ENCODE assay signal across 14 mouse cellular contexts in the genomic region with DNA sequence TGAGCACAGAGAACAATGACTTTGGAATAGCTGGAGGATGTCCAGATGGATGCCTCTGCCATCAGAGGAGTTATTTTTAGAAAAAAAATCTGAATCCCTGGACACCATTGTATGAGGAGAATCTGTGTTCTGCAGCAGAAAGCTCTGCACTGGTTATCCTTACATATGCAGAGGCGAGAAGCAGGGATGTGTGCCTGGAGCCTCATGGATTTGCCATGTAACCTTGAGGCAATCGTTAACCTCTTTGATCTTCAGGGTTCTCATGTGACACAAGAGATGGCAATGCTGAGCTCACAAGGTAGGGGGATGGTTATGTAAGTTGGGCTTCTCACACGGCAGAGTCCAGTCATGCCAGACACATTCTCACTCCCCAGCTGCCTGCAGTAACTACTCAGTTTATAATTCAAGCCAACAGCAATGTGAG. TPM values are rescaled to one million over a fixed set of nuclear protein-coding genes. Genes with fewer than 3 reads are reported as not detected.
A peak's percentile ranks its signal among the peaks of the same experiment; 100 is the strongest.
DNase-seq lines count a peak whose midpoint lies in the region; ATAC-seq and TF ChIP-seq lines count a peak whose summit lies in the region.
"Had no signal": no experiment of that assay in that cellular context is flagged by ENCODE, and none has a peak within 500 bp of the region (broad histone marks: within the 10 kb centered on the region; RNA-seq: fewer than 3 reads in every experiment).

No protein-coding gene starts in this region.

- no peaks in the 10 kb centered on the region for H3K27me3 ChIP-seq in kidney, postnatal 0 days (ENCODE audit: insufficient read depth, low read length)
- no peaks in the 10 kb centered on the region for H3K27me3 ChIP-seq in kidney, adult 2 months (replicated peaks; ENCODE audit: control insufficient read depth, insufficient read depth, low read length)
- no peaks in the 10 kb centered on the region for H3K27me3 ChIP-seq in midbrain, postnatal 0 days (ENCODE audit: insufficient read depth, low read length)
- H3K27me3 ChIP-seq: intestine, embryonic 15.5 days; liver, embryonic 15.5 days had no signal

- no peaks in the 10 kb centered on the region for H3K4me1 ChIP-seq in kidney, postnatal 0 days (replicated peaks; ENCODE audit: insufficient read depth, low read length)
- H3K4me1 ChIP-seq in kidney, adult 2 months (ENCODE audit: control insufficient read depth, insufficient read depth, low read length), result no peaks in the 10 kb centered on the region
- H3K4me1 ChIP-seq in midbrain, postnatal 0 days (ENCODE audit: insufficient read depth, low read length), result no peaks in the 10 kb centered on the region
- H3K4me1 ChIP-seq: intestine, embryonic 15.5 days; liver, embryonic 15.5 days had no signal

- no peaks in the 10 kb centered on the region for H3K36me3 ChIP-seq in kidney, postnatal 0 days (ENCODE audit: insufficient read depth, low read length)
- no peaks in the 10 kb centered on the region for H3K36me3 ChIP-seq in kidney, adult 2 months (ENCODE audit: control insufficient read depth, insufficient read depth, low read length)
- H3K36me3 ChIP-seq in midbrain, postnatal 0 days (ENCODE audit: insufficient read depth, low read length), result no peaks in the 10 kb centered on the region
- H3K36me3 ChIP-seq: intestine, embryonic 15.5 days; liver, embryonic 15.5 days had no signal

- no peak overlapping the region for H3K4me2 ChIP-seq in kidney, postnatal 0 days (ENCODE audit: low read length)
- H3K4me2 ChIP-seq in midbrain, postnatal 0 days (ENCODE audit: low read depth, low read length, poor library complexity, severe bottlenecking), result no peak overlapping the region
- H3K4me2 ChIP-seq: intestine, embryonic 15.5 days; liver, embryonic 15.5 days had no signal

- no peak overlapping the region for H3K9ac ChIP-seq in kidney, postnatal 0 days (ENCODE audit: low read depth, low read length)
- H3K9ac ChIP-seq in midbrain, postnatal 0 days (replicated peaks; ENCODE audit: low read length, poor library complexity, severe bottlenecking), result no peak overlapping the region
- H3K9ac ChIP-seq: intestine, embryonic 15.5 days; liver, embryonic 15.5 days had no signal

- no peaks in the 10 kb centered on the region for H3K9me3 ChIP-seq in kidney, postnatal 0 days (replicated peaks; ENCODE audit: low read length)
- no peaks in the 10 kb centered on the region for H3K9me3 ChIP-seq in midbrain, postnatal 0 days (ENCODE audit: low read length)
- H3K9me3 ChIP-seq: intestine, embryonic 15.5 days; liver, embryonic 15.5 days had no signal

- DNase-seq in embryo, embryonic 10 days (ENCODE audit: low spot score), result peak; percentile 8
- DNase-seq in embryo, embryonic 10.5 days (ENCODE audit: low spot score), result no peak
- DNase-seq in kidney, postnatal 0 days (ENCODE audit: low spot score), result peak; percentile 4
- no peak for DNase-seq in kidney, adult 2 months
- DNase-seq in frontal cortex, postnatal 36 days (ENCODE audit: low spot score in 2 of 2), result peak; percentile 11 to 40
- peak; percentile 26 for DNase-seq in midbrain, postnatal 0 days (ENCODE audit: low spot score)
- DNase-seq in T-cell, adult 2 months (ENCODE audit: low spot score), result no peak
- no peak for DNase-seq in urinary bladder, postnatal 36 days (ENCODE audit: low spot score in 2 of 2)
- DNase-seq: adrenal gland, postnatal 36 days; spleen, adult 18-20 months; thymus, postnatal 36 days had no signal

- 29% methylated on average over 3 of the region's 3 CpGs for WGBS in kidney, postnatal 0 days
- 29% methylated on average over 3 of the region's 3 CpGs for WGBS in kidney, adult 2 months
- WGBS in midbrain, postnatal 0 days, result 43% methylated on average over 3 of the region's 3 CpGs

- no peak overlapping the region for H3K4me3 ChIP-seq in kidney, postnatal 0 days (replicated peaks; ENCODE audit: low read depth, low read length)
- no peak overlapping the region for H3K4me3 ChIP-seq in kidney, adult 2 months (ENCODE audit: insufficient read depth, low read depth, low read length)
- no peak overlapping the region for H3K4me3 ChIP-seq in midbrain, postnatal 0 days (ENCODE audit: low read depth, low read length)
- H3K4me3 ChIP-seq: intestine, embryonic 15.5 days; liver, embryonic 15.5 days had no signal

- TF ChIP-seq CTCF in kidney, postnatal 0 days (IDR thresholded peaks at IDR 0.05; ENCODE audit: low read depth), result no peak
- no peak for TF ChIP-seq CTCF in kidney, adult 2 months (conservative IDR thresholded peaks at IDR 0.05; ENCODE audit: insufficient read depth, insufficient read length, low read depth, low read length)
- TF ChIP-seq CTCF in midbrain, postnatal 0 days (IDR thresholded peaks at IDR 0.05), result no peak

- H3K27ac ChIP-seq in kidney, postnatal 0 days, result no peak overlapping the region
- no peak overlapping the region for H3K27ac ChIP-seq in kidney, adult 2 months (ENCODE audit: insufficient read depth, low read depth, low read length)
- no peak overlapping the region for H3K27ac ChIP-seq in midbrain, postnatal 0 days (ENCODE audit: low read depth, low read length)
- H3K27ac ChIP-seq: intestine, embryonic 15.5 days; liver, embryonic 15.5 days had no signal

- no peak for TF ChIP-seq POLR2A in kidney, adult 2 months (IDR thresholded peaks at IDR 0.05; ENCODE audit: low read depth, low read length)

- ATAC-seq in kidney, postnatal 0 days (replicated peaks; ENCODE audit: low FRiP score, low read depth), result no peak
- ATAC-seq in midbrain, postnatal 0 days (ENCODE audit: low FRiP score), result peak; percentile 67
- ATAC-seq: intestine, embryonic 15.5 days had no signal

RNA-seq across cellular contexts. Expression of a gene that starts 14.1 kb away (rescaled TPM):
- polyA plus RNA-seq in kidney, postnatal 0 days (2015; fragmentation: Nextera tagmentation; extraction: Ambion mirVana), result 0.01 and 0.03 TPM in 2 replicates
- 0.07 and 0.13 TPM in 2 replicates for polyA plus RNA-seq in kidney, adult 2 months (2012; rRNA removed)
- 24.7 and 25.1 TPM in 2 replicates for total RNA-seq in midbrain, postnatal 0 days (2014; rRNA removed)
- polyA plus RNA-seq in midbrain, postnatal 0 days (2015; fragmentation: Nextera tagmentation; extraction: Ambion mirVana), result 7.6 and 8.1 TPM in 2 replicates
- total RNA-seq: megakaryocyte, adult 5-6 weeks had no signal

Comparison
In these comparisons a context has a peak if more than half of its experiments do, and no peak if none do; other contexts are left out.
1. DNase-seq: peak in embryo, embryonic 10 days (single experiment), kidney, postnatal 0 days (single experiment), frontal cortex, postnatal 36 days (2 of 2) and midbrain, postnatal 0 days (single experiment); none in embryo, embryonic 10.5 days (single experiment), kidney, adult 2 months (single experiment), T-cell, adult 2 months (single experiment) and urinary bladder, postnatal 36 days (0 of 2).